Mouse (Mus musculus) brain, embryonic 18.5 days (tissue): ENCODE data around the gene Relb.
A peak's percentile ranks its signal among the peaks of the same experiment; 100 is the strongest.
"Not testable (repeated sequence)": the region's sequence is repeated elsewhere in the genome, so short reads cannot be mapped to it uniquely, and the experiment has no call there.

Experiments
- DNase-seq: peaks from one replicate; pipeline ENCODE4 v3.0.0-alpha.2; 2012; ENCODE audit warnings: low read depth, low spot score

The Relb gene

GRCm38 (mm10) chr7:19632275-19632674, 3.0 kb upstream of the Relb start:
- DNase-seq = no peak

- DNase-seq = peak; percentile 50
Observed at GRCm38 (mm10) chr7:19628536-19629360, 490 bp downstream of the Relb start.

- no peak for DNase-seq
Observed at GRCm38 (mm10) chr7:19628192-19628535, 1.1 kb downstream of the Relb start.

GRCm38 (mm10) chr7:19627721-19628120, 1.5 kb downstream of the Relb start:
- no peak for DNase-seq

GRCm38 (mm10) chr7:19623433-19623832, 5.8 kb downstream of the Relb start:
- no peak for DNase-seq

GRCm38 (mm10) chr7:19622241-19622640, 7.0 kb downstream of the Relb start:
- no peak for DNase-seq

- no peak for DNase-seq
Observed at GRCm38 (mm10) chr7:19620811-19621210, 8.4 kb downstream of the Relb start.

GRCm38 (mm10) chr7:19619004-19619801, 10.0 kb downstream of the Relb start:
- DNase-seq = no peak

GRCm38 (mm10) chr7:19615036-19615577, 14.1 kb downstream of the Relb start:
- no peak for DNase-seq

GRCm38 (mm10) chr7:19610969-19611368, 18.3 kb downstream of the Relb start:
- no peak for DNase-seq

- no peak for DNase-seq
Observed at GRCm38 (mm10) chr7:19609641-19610332, 19.5 kb downstream of the Relb start.

- DNase-seq = no peak
Observed at GRCm38 (mm10) chr7:19607291-19607690, 21.9 kb downstream of the Relb start.

GRCm38 (mm10) chr7:19604606-19605214, 24.5 kb downstream of the Relb start:
- DNase-seq = not testable (repeated sequence)

GRCm38 (mm10) chr7:19603849-19604605, 25.2 kb downstream of the Relb start, which contains the start of gene Clasrp:
Clasrp (minus strand) TSS chr7:19604486.
- DNase-seq = peak; percentile 78

- no peak for DNase-seq
Observed at GRCm38 (mm10) chr7:19603055-19603454, 26.2 kb downstream of the Relb start.

- peak; percentile 40 for DNase-seq
Observed at GRCm38 (mm10) chr7:19600562-19600961, 28.7 kb downstream of the Relb start.

GRCm38 (mm10) chr7:19593061-19593730, 36.0 kb downstream of the Relb start:
- no peak for DNase-seq

- DNase-seq = peak; percentile 30
Observed at GRCm38 (mm10) chr7:19589917-19590316, 39.3 kb downstream of the Relb start.

- DNase-seq = no peak
Observed at GRCm38 (mm10) chr7:19589207-19589606, 40.0 kb downstream of the Relb start.

- DNase-seq = no peak
Observed at GRCm38 (mm10) chr7:19586269-19586668, 43.0 kb downstream of the Relb start.
